Mouse (Mus musculus) lung, adult 2 months (tissue): Measurements from ENCODE around the gene Runx3.

Experiments used
- CTCF ChIP-seq: fragments of 200-500 bp; IDR thresholded peaks from 2 replicates; pipeline ENCODE4 v1.5.1; 2011; ENCODE audit warnings: mild to moderate bottlenecking, low read length, control low read depth; ENCODE audit not compliant: insufficient read depth
- POLR2A ChIP-seq: fragments of 200-500 bp; IDR thresholded peaks from 2 replicates; pipeline ENCODE4 v1.6.1; 2011; ENCODE audit warnings: low read depth, mild to moderate bottlenecking, control low read depth, low read length, borderline replicate concordance; ENCODE audit errors: extremely low read depth

DNA sequence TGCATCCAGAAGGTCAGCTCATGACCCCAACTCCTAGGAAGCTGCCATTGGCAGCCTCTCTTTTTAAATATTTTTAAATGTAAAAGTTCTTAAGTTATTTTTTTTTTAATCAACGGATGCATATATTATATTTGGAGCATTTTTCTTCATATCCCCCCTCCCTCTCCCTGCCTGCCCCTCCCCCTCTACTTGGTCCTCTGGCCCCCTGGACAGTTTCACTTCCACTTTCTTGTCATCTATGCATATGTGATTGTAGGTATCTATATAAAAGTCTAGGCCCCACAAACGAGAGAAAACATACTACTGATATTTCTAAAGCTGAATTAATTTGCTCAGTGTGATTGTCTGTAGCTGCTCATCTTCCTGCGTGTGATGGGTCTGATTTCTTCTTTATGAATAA lies 4.7 kb downstream of the Runx3 start:
- TF ChIP-seq CTCF (no peak), POLR2A (no peak)
